Mouse (Mus musculus): ENCODE results near the gene Rbms1. TPM values are rescaled to one million over a fixed set of nuclear protein-coding genes. Genes with fewer than 3 reads are reported as not detected.

The Rbms1 gene
- polyA plus RNA-seq, 1 experiment from 2014 or later: 39.5 TPM

GRCm38 (mm10) chr2:60961281-60961680 lies 1.7 kb downstream of the Rbms1 start:
- Histone ChIP-seq H3K4me3 (ENCODE audit: low read depth, low read length) (no peak overlapping the region; the same call in 1 of the 2 replicates), H3K36me3 (ENCODE audit: control insufficient read depth, insufficient read depth, low read length) (no peaks in the 10 kb centered on the region), H3K4me2 (ENCODE audit: low read depth, low read length, severe bottlenecking) (no peak overlapping the region; the same call in 1 of the 2 replicates), H3K4me1 (replicated peaks; ENCODE audit: control insufficient read depth, insufficient read depth, low read length) (no peaks in the 10 kb centered on the region), H3K27me3 (ENCODE audit: control insufficient read depth, insufficient read depth, low read length) (peaks cover 10% of the 10 kb centered on the region; the same call in 1 of the 2 replicates), H3K27ac (ENCODE audit: low read depth, low read length) (no peak overlapping the region), H3K9ac (ENCODE audit: low read length) (no peak overlapping the region; the same call in 1 of the 2 replicates), H3K9me3 (ENCODE audit: control insufficient read depth, low read length) (no peaks in the 10 kb centered on the region)
- DNase-seq (ENCODE audit: low spot score) (no peak), ATAC-seq (replicated peaks; ENCODE audit: low FRiP score) (no peak)
- 38% methylated on average over 5 of the region's 5 CpGs for WGBS

DNA sequence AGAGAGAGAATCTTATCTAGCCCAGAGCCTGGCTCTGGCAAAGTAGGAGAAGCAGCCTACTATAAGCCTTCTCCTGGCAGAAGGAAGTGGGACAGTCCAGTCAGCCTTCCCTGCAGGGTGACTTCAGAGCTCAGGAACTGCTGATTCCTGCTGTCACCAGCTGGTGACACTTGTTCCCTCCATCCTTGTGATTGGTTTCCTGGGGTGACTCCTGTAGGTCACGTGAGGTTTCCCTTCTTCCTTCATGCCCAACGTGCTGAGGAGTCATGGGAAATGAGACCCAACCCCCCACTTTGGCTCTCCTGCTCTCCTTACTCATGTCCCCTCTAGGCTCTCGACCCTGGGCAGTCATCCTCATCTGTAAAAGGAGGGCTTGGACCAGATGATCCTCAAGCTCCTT lies 14.8 kb downstream of the Rbms1 start:
- WGBS: 49% methylated on average over 3 of the region's 3 CpGs
- H3K9ac ChIP-seq (ENCODE audit: low read length): no peak overlapping the region
- H3K4me2 ChIP-seq (ENCODE audit: low read depth, low read length, severe bottlenecking): no peak overlapping the region
- H3K36me3 ChIP-seq (ENCODE audit: control insufficient read depth, insufficient read depth, low read length): no peaks in the 10 kb centered on the region
- no peaks in the 10 kb centered on the region for H3K4me1 ChIP-seq (replicated peaks; ENCODE audit: control insufficient read depth, insufficient read depth, low read length)
- no peak for ATAC-seq (replicated peaks; ENCODE audit: low FRiP score)
- no peak for DNase-seq (ENCODE audit: low spot score)
- H3K4me3 ChIP-seq (ENCODE audit: low read depth, low read length): no peak overlapping the region
- no peaks in the 10 kb centered on the region for H3K27me3 ChIP-seq (ENCODE audit: control insufficient read depth, insufficient read depth, low read length)
- H3K9me3 ChIP-seq (ENCODE audit: control insufficient read depth, low read length): no peaks in the 10 kb centered on the region
- no peak overlapping the region for H3K27ac ChIP-seq (ENCODE audit: low read depth, low read length)

DNA sequence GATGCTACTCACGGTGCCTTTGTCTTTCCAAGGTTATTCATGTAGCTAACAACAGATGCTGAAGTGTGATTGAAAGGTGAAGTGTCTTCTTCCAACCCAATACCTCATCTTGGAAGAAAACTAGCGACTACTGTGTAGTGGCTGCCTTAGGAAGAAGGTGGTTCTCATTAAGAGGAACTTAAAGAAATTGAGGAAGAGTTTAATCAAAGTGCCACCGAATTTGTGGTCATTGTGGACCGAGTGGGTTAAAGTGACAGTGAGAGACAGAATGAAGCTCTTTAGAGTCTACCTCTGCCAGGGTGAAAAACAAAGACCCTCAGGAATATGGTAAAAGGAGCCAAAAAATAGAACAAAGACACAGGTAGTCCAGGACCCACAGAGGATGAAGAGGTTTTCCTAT lies 15.2 kb downstream of the Rbms1 start:
- no peaks in the 10 kb centered on the region for H3K36me3 ChIP-seq (ENCODE audit: control insufficient read depth, insufficient read depth, low read length)
- no peak overlapping the region for H3K4me3 ChIP-seq (ENCODE audit: low read depth, low read length)
- H3K9ac ChIP-seq (ENCODE audit: low read length): no peak overlapping the region
- H3K27me3 ChIP-seq (ENCODE audit: control insufficient read depth, insufficient read depth, low read length): no peaks in the 10 kb centered on the region
- H3K9me3 ChIP-seq (ENCODE audit: control insufficient read depth, low read length): no peaks in the 10 kb centered on the region
- DNase-seq (ENCODE audit: low spot score) (no peak), ATAC-seq (replicated peaks; ENCODE audit: low FRiP score) (no peak)
- no peak overlapping the region for H3K4me2 ChIP-seq (ENCODE audit: low read depth, low read length, severe bottlenecking)
- no peak overlapping the region for H3K27ac ChIP-seq (ENCODE audit: low read depth, low read length)
- WGBS: 89% methylated on average over 4 of the region's 4 CpGs
- no peaks in the 10 kb centered on the region for H3K4me1 ChIP-seq (replicated peaks; ENCODE audit: control insufficient read depth, insufficient read depth, low read length)

DNA sequence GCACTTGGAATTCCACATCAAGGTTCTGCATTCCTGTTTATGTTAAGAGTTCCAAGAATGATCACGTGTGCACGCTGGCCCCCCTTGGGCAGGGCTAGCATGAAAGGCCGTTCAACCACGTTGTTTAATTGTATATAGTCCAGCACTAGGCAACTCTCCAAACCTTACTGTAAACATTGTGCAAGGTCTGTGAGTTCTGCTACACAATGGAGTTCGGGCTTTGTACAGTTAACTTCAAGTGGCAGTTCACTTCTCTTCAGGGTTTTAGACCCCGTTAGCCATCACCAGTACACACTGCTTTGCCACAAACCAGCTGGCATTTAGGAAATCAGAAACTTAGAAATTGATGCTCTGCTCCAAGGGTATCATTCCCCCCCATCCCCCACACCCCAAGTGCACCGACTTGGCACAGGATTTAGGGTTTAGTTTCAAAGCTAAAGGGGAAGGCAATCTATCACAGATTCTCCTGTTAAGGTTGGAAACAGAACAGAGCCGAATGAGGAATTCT lies 22.5 kb downstream of the Rbms1 start:
- no peak overlapping the region for H3K4me3 ChIP-seq (ENCODE audit: low read depth, low read length)
- H3K36me3 ChIP-seq (ENCODE audit: control insufficient read depth, insufficient read depth, low read length): no peaks in the 10 kb centered on the region
- H3K27ac ChIP-seq (ENCODE audit: low read depth, low read length): no peak overlapping the region
- WGBS: 63% methylated on average over 8 of the region's 8 CpGs
- H3K9ac ChIP-seq (ENCODE audit: low read length): no peak overlapping the region
- H3K4me2 ChIP-seq (ENCODE audit: low read depth, low read length, severe bottlenecking): no peak overlapping the region
- no peak for DNase-seq (ENCODE audit: low spot score)
- no peaks in the 10 kb centered on the region for H3K9me3 ChIP-seq (ENCODE audit: control insufficient read depth, low read length)
- ATAC-seq (replicated peaks; ENCODE audit: low FRiP score): peak; percentile 30; the same call in 1 of the 2 replicates
- no peaks in the 10 kb centered on the region; the same call in 1 of the 2 replicates for H3K4me1 ChIP-seq (replicated peaks; ENCODE audit: control insufficient read depth, insufficient read depth, low read length)
- H3K27me3 ChIP-seq (ENCODE audit: control insufficient read depth, insufficient read depth, low read length): no peaks in the 10 kb centered on the region

GRCm38 (mm10) chr2:60939957-60940356 lies 23.0 kb downstream of the Rbms1 start:
- no peaks in the 10 kb centered on the region for H3K27me3 ChIP-seq (ENCODE audit: control insufficient read depth, insufficient read depth, low read length)
- H3K27ac ChIP-seq (ENCODE audit: low read depth, low read length): no peak overlapping the region
- no peaks in the 10 kb centered on the region; the same call in 1 of the 2 replicates for H3K4me1 ChIP-seq (replicated peaks; ENCODE audit: control insufficient read depth, insufficient read depth, low read length)
- H3K4me2 ChIP-seq (ENCODE audit: low read depth, low read length, severe bottlenecking): no peak overlapping the region
- whole genome bisulfite sequencing: 91% methylated on average over 2 of the region's 2 CpGs
- no peaks in the 10 kb centered on the region for H3K36me3 ChIP-seq (ENCODE audit: control insufficient read depth, insufficient read depth, low read length)
- no peak overlapping the region for H3K9ac ChIP-seq (ENCODE audit: low read length)
- no peaks in the 10 kb centered on the region for H3K9me3 ChIP-seq (ENCODE audit: control insufficient read depth, low read length)
- no peak overlapping the region for H3K4me3 ChIP-seq (ENCODE audit: low read depth, low read length)
- ATAC-seq (replicated peaks; ENCODE audit: low FRiP score) (no peak), DNase-seq (ENCODE audit: low spot score) (no peak)

- Histone ChIP-seq H3K9ac (ENCODE audit: low read length) (no peak overlapping the region), H3K4me1 (replicated peaks; ENCODE audit: control insufficient read depth, insufficient read depth, low read length) (no peaks in the 10 kb centered on the region; the same call in 1 of the 2 replicates), H3K4me3 (ENCODE audit: low read depth, low read length) (no peak overlapping the region), H3K9me3 (ENCODE audit: control insufficient read depth, low read length) (no peaks in the 10 kb centered on the region), H3K27ac (ENCODE audit: low read depth, low read length) (no peak overlapping the region), H3K4me2 (ENCODE audit: low read depth, low read length, severe bottlenecking) (no peak overlapping the region), H3K27me3 (ENCODE audit: control insufficient read depth, insufficient read depth, low read length) (no peaks in the 10 kb centered on the region), H3K36me3 (ENCODE audit: control insufficient read depth, insufficient read depth, low read length) (no peaks in the 10 kb centered on the region)
- ATAC-seq (replicated peaks; ENCODE audit: low FRiP score): no peak
- no peak for DNase-seq (ENCODE audit: low spot score)
- 89% methylated on average over 14 of the region's 14 CpGs for WGBS
Observed at GRCm38 (mm10) chr2:60936910-60937309, 26.1 kb downstream of the Rbms1 start.

- no peak overlapping the region for H3K4me3 ChIP-seq (ENCODE audit: low read depth, low read length)
- H3K27me3 ChIP-seq (ENCODE audit: control insufficient read depth, insufficient read depth, low read length): no peaks in the 10 kb centered on the region
- ATAC-seq (replicated peaks; ENCODE audit: low FRiP score) (no peak), DNase-seq (ENCODE audit: low spot score) (no peak)
- H3K36me3 ChIP-seq (ENCODE audit: control insufficient read depth, insufficient read depth, low read length): no peaks in the 10 kb centered on the region
- H3K9ac ChIP-seq (ENCODE audit: low read length): no peak overlapping the region
- H3K9me3 ChIP-seq (ENCODE audit: control insufficient read depth, low read length): no peaks in the 10 kb centered on the region
- H3K4me2 ChIP-seq (ENCODE audit: low read depth, low read length, severe bottlenecking): no peak overlapping the region
- H3K27ac ChIP-seq (ENCODE audit: low read depth, low read length): no peak overlapping the region
- H3K4me1 ChIP-seq (replicated peaks; ENCODE audit: control insufficient read depth, insufficient read depth, low read length): no peaks in the 10 kb centered on the region
- 93% methylated on average over 5 of the region's 5 CpGs for WGBS
Observed at GRCm38 (mm10) chr2:60928948-60929347, 34.0 kb downstream of the Rbms1 start.

- WGBS: 94% methylated on average over 8 of the region's 8 CpGs
- Histone ChIP-seq H3K27me3 (ENCODE audit: control insufficient read depth, insufficient read depth, low read length) (no peaks in the 10 kb centered on the region), H3K9me3 (ENCODE audit: control insufficient read depth, low read length) (no peaks in the 10 kb centered on the region), H3K4me3 (ENCODE audit: low read depth, low read length) (no peak overlapping the region), H3K4me1 (replicated peaks; ENCODE audit: control insufficient read depth, insufficient read depth, low read length) (no peaks in the 10 kb centered on the region), H3K36me3 (ENCODE audit: control insufficient read depth, insufficient read depth, low read length) (no peaks in the 10 kb centered on the region), H3K27ac (ENCODE audit: low read depth, low read length) (no peak overlapping the region), H3K4me2 (ENCODE audit: low read depth, low read length, severe bottlenecking) (no peak overlapping the region), H3K9ac (ENCODE audit: low read length) (no peak overlapping the region)
- DNase-seq (ENCODE audit: low spot score): no peak
- ATAC-seq (replicated peaks; ENCODE audit: low FRiP score): no peak
Observed at GRCm38 (mm10) chr2:60927906-60928775, 34.9 kb downstream of the Rbms1 start.

Measured in forebrain, embryonic 11.5 days (tissue).